Mouse (Mus musculus): Measurements from ENCODE around the gene Creb1.
A peak's percentile ranks its signal among the peaks of the same experiment; 100 is the strongest.

The Creb1 gene

GRCm38 (mm10) chr1:64543750-64544149 is 11.3 kb downstream of the Creb1 start:
- DNase-seq = no peak

- no peak for DNase-seq
Measured at GRCm38 (mm10) chr1:64546070-64546469, 13.6 kb downstream of the Creb1 start.

- no peak for DNase-seq
Measured at GRCm38 (mm10) chr1:64549380-64549779, 16.9 kb downstream of the Creb1 start.

GRCm38 (mm10) chr1:64551908-64552307 is 19.5 kb downstream of the Creb1 start:
- DNase-seq = no peak

- no peak for DNase-seq
Measured at GRCm38 (mm10) chr1:64560105-64560504, 27.7 kb downstream of the Creb1 start.

- DNase-seq = no peak
Measured at GRCm38 (mm10) chr1:64568206-64568605, 35.8 kb downstream of the Creb1 start.

- no peak for DNase-seq
Measured at GRCm38 (mm10) chr1:64576022-64576421, 43.6 kb downstream of the Creb1 start.

- no peak for DNase-seq
Measured at GRCm38 (mm10) chr1:64576732-64577131, 44.3 kb downstream of the Creb1 start.

GRCm38 (mm10) chr1:64577911-64578310 is 45.5 kb downstream of the Creb1 start:
- DNase-seq = peak; percentile 23

GRCm38 (mm10) chr1:64578801-64579200 is 46.4 kb downstream of the Creb1 start:
- peak; percentile 11 for DNase-seq

- no peak for DNase-seq
Measured at GRCm38 (mm10) chr1:64598926-64599325, 66.5 kb downstream of the Creb1 start.

GRCm38 (mm10) chr1:64600413-64601077 is 68.1 kb downstream of the Creb1 start:
- no peak for DNase-seq

- no peak for DNase-seq
Measured at GRCm38 (mm10) chr1:64601242-64601842, 68.9 kb downstream of the Creb1 start.

GRCm38 (mm10) chr1:64603381-64603780 is 70.9 kb downstream of the Creb1 start:
- DNase-seq = no peak

- DNase-seq = no peak
Measured at GRCm38 (mm10) chr1:64609145-64609544, 76.7 kb downstream of the Creb1 start.

GRCm38 (mm10) chr1:64609976-64610375 is 77.5 kb downstream of the Creb1 start:
- DNase-seq = no peak

- DNase-seq = no peak
Measured at GRCm38 (mm10) chr1:64614311-64614710, 81.9 kb downstream of the Creb1 start.

GRCm38 (mm10) chr1:64614801-64615345 is 82.4 kb downstream of the Creb1 start:
- no peak for DNase-seq

GRCm38 (mm10) chr1:64615531-64615991 is 83.1 kb downstream of the Creb1 start:
- DNase-seq = no peak

- peak; percentile 15 for DNase-seq
Measured at GRCm38 (mm10) chr1:64616076-64616475, 83.6 kb downstream of the Creb1 start.

GRCm38 (mm10) chr1:64616531-64616880 is 84.1 kb downstream of the Creb1 start:
- DNase-seq = no peak

- DNase-seq = peak; percentile 94
Measured at GRCm38 (mm10) chr1:64616881-64617714, 84.7 kb downstream of the Creb1 start, which contains the start of gene Mettl21a. Mettl21a (minus strand) TSS chr1:64617242.

GRCm38 (mm10) chr1:64617715-64617984 is 85.2 kb downstream of the Creb1 start:
- DNase-seq = peak; percentile 90

- DNase-seq = no peak
Measured at GRCm38 (mm10) chr1:64618226-64618625, 85.8 kb downstream of the Creb1 start.

Data from embryo, embryonic 11 days (tissue).